Mouse (Mus musculus) midbrain, embryonic 16.5 days (tissue): ENCODE data around the gene Ppfibp1. TPM values are rescaled to one million over a fixed set of nuclear protein-coding genes. Genes with fewer than 3 reads are reported as not detected.

ENCODE experiments used
- ATAC-seq: fragments of 200-750 bp; cut with Nextera tagmentation; 2 replicates; pipeline ENCODE4 v1.8.0; 2017; ENCODE audit warnings: moderate TSS enrichment
- H3K27ac ChIP-seq: fragments of 300-500 bp; sonication (generic); 2 replicates; pipeline ENCODE4 v1.5.1; 2014; ENCODE audit warnings: mild to moderate bottlenecking, low read length, mixed read lengths
- H3K27me3 ChIP-seq: fragments of 300-500 bp; sonication (generic); 2 replicates; pipeline ENCODE4 v1.6.1; 2014; ENCODE audit warnings: low read depth, low read length, mixed read lengths; ENCODE audit not compliant: control insufficient read depth, insufficient read depth
- H3K36me3 ChIP-seq: fragments of 300-500 bp; sonication (generic); 2 replicates; pipeline ENCODE4 v1.6.1; 2014; ENCODE audit warnings: mild to moderate bottlenecking, low read length, moderate library complexity, mixed read lengths; ENCODE audit not compliant: control insufficient read depth, insufficient read depth
- H3K4me1 ChIP-seq: fragments of 300-500 bp; sonication (generic); 2 replicates; pipeline ENCODE4 v1.6.1; 2014; ENCODE audit warnings: mild to moderate bottlenecking, low read length, mixed read lengths; ENCODE audit not compliant: control insufficient read depth, insufficient read depth
- H3K4me2 ChIP-seq: fragments of 300-500 bp; sonication (generic); 2 replicates; pipeline ENCODE4 v1.6.1; 2014; ENCODE audit warnings: mild to moderate bottlenecking, low read length, mixed read lengths
- H3K4me3 ChIP-seq: fragments of 300-500 bp; sonication (generic); 2 replicates; pipeline ENCODE4 v1.5.1; 2014; ENCODE audit warnings: low read depth, mild to moderate bottlenecking, low read length, moderate library complexity, mixed read lengths
- H3K9ac ChIP-seq: fragments of 300-500 bp; sonication (generic); 2 replicates; pipeline ENCODE4 v1.6.1; 2014; ENCODE audit warnings: low read depth, low read length, mixed read lengths
- H3K9me3 ChIP-seq: fragments of 300-500 bp; sonication (generic); replicated peaks from 2 replicates; pipeline ENCODE4 v1.6.1; 2014; ENCODE audit warnings: mild to moderate bottlenecking, low read length, mixed read lengths; ENCODE audit not compliant: control insufficient read depth, poor library complexity, severe bottlenecking
- WGBS: fragments of 180-500 bp; shearing (Covaris S2); extraction: QIAGEN DNeasy Blood & Tissue Kit; methylation state at CpG from one replicate; pipeline ENCODE4 v1.1.7; 2014; 5-methylcytosine and 5-hydroxymethylcytosine counted together
- polyA plus RNA-seq: library from polyadenylated mRNA; unstranded; fragments of >200 nt; fragmentation: Nextera tagmentation; extraction: Ambion mirVana; gene quantifications from 2 replicates; pipeline ENCODE4 v1.2.1, GENCODE M21; 2015

Ppfibp1 gene
- polyA plus RNA-seq, 1 experiment from 2014 or later: 19.6 TPM

DNA sequence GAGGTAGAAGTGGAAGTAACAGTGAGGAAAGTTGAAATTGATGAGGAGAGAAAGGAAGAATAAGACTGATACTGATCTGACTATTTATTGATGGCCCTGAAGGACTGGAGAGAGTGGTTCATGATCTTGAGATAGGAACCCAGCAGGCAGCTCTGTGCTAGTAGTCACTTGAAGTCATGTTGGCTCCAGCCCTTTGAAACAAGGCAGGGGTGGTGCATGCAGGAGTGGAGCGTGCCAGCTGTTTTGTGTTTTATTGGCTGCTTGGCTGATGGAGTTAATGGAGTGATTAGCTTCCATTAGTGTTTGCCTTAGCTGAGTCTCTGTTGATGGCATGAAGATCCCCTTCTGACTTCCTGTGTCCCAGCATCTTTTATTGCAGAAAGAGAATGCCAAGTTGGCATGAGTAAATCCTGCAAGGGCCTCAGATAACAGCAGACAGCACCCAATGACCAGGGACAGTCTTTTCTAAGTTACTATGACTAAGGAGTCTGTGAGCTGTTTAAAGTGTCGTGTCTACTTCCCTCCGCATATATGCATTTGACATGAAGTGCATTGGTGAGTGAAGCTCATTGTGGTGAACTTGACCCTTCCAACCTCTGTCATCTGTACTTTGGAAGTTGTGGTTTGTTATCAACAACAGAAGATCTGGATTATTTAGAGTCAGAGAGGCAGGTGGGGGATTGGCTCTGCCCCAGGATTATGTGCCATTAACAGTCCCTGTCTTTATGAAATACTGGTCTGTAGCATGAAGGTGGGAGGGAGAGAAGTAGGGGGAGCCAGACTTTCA, 17.9 kb downstream of the Ppfibp1 start:
- 89% methylated on average over 3 of the region's 3 CpGs for WGBS
- Histone ChIP-seq H3K4me1 (peaks cover 4% of the 10 kb centered on the region), H3K27me3 (no peaks in the 10 kb centered on the region), H3K9ac (no peak overlapping the region), H3K9me3 (no peaks in the 10 kb centered on the region), H3K36me3 (no peaks in the 10 kb centered on the region), H3K4me2 (no peak overlapping the region), H3K27ac (no peak overlapping the region), H3K4me3 (no peak overlapping the region)
- no peak for ATAC-seq

DNA sequence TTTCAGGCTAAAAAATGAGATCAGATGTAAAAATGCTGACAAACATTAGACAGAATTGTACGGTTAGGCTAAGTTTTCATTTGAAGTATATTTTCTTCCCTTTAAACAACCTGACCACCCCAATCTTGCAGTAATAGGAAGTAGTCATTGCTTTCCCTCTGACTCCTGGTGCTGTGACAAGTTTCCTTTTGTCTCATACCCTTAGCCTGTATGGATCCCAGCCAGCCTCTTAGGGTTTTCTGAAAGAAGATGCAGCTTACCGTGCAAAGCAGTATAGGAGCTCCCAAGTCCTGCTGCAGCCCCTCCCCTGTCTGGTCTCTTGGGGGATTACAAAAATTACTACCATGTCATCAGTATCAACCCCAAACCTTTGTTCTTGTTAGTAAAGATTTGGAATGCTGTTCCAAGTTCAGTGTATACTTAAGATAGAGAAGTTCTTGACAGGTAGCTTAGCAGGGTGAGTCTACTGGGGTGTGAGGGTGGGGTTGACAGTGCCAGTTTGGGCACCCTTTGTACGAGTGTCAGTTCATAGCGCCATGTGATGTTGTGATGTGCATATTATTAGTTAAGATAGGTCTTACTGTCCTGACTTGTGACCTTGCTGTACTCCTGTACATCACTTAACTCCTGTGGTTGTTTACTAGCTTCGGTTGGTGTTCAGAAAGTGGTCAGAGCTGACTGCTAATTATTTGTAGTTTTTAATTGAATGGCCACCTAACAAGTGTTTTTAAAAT, 18.9 kb downstream of the Ppfibp1 start:
- Histone ChIP-seq H3K36me3 (no peaks in the 10 kb centered on the region), H3K27me3 (no peaks in the 10 kb centered on the region), H3K9me3 (no peaks in the 10 kb centered on the region), H3K4me2 (no peak overlapping the region), H3K4me3 (no peak overlapping the region), H3K27ac (no peak overlapping the region), H3K9ac (no peak overlapping the region), H3K4me1 (peaks cover 4% of the 10 kb centered on the region)
- no peak for ATAC-seq
- 75% methylated on average over 5 of the region's 5 CpGs for WGBS

DNA sequence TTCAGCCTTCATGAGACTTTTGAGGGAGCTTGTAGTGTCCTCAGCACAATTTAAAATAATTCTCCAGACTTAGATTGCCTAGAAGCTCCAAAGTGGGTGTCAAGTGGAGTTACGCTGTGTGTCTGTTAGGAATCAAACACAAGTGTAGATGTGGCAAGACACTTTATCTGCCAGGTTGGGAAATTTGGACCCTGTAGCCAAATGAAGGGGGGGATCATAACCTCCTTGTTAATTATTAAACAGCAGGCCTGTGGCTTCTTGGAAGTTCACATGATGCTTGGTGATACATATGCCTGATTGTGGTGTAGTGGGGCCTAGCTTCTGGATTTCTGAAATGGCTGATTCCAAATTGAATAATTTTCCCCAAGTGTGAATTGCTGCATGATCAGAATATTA, 19.5 kb downstream of the Ppfibp1 start:
- Histone ChIP-seq H3K36me3 (no peaks in the 10 kb centered on the region), H3K4me1 (peaks cover 4% of the 10 kb centered on the region), H3K9ac (no peak overlapping the region), H3K9me3 (no peaks in the 10 kb centered on the region), H3K27ac (no peak overlapping the region), H3K4me3 (no peak overlapping the region), H3K4me2 (no peak overlapping the region), H3K27me3 (no peaks in the 10 kb centered on the region)
- 97% methylated on average over 1 of the region's 1 CpGs for WGBS
- ATAC-seq: no peak

DNA sequence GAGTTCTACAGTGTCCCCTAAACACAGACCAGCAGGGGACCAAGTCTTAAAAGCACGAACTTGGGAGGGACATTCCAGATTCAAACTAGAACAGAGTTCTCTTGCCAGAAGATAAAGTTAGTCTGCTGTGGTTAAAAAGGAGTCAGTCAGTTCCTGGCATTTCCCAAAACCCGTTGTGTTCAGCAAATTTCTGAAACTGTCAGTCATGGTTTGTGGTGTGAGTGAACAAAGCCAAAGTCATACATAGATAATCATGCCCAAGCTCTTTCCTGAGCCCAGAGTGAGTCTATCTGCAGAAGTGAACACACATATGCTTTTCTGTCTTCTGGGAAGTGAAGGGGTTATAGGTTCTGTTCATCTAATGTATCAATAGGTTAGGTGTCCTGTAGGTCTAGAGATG, 20.5 kb downstream of the Ppfibp1 start:
- Histone ChIP-seq H3K4me2 (no peak overlapping the region), H3K4me1 (peaks cover 4% of the 10 kb centered on the region), H3K27me3 (no peaks in the 10 kb centered on the region), H3K36me3 (no peaks in the 10 kb centered on the region), H3K9ac (no peak overlapping the region), H3K27ac (no peak overlapping the region), H3K4me3 (no peak overlapping the region), H3K9me3 (no peaks in the 10 kb centered on the region)
- 75% methylated on average over 2 of the region's 2 CpGs for WGBS
- ATAC-seq: no peak

DNA sequence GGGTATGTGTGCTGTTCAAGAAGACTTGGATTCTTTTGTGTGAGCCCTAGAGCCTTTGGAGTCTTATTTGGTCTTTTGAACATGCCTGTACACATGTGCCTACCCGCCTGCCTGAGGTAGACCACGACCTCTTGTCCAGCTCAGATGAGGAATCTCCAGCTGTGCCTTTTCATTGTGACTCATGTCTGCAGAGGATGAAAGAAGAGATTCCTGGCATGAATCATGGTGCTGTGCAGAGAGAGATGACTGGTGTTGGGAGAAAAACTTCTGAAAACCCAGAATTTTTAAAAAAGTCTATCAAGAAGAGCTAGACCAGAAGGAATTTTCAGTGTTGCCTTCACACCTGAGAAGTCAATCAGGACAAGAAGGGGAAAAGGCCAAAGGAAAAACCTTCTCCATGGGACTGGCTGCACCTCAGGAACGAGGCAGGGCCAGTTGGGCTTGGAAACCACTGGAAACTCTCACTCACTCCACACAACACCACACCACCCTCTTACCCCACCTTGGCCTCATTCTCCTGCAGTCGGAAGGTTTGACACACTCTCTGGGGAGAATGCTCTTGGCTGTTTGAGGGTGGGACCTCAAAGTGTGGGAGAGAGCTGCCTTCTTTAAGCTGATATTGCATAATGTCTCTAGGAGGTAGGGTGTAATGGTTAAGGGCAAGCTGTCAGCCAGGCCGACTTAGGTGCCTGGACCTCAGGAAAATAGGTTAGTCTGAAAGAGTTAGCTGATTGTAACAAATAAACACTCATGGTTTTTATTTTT, 21.6 kb downstream of the Ppfibp1 start:
- H3K9me3 ChIP-seq: no peaks in the 10 kb centered on the region
- no peak for ATAC-seq
- H3K9ac ChIP-seq: no peak overlapping the region
- H3K4me1 ChIP-seq: peaks cover 6% of the 10 kb centered on the region
- WGBS: 80% methylated on average over 5 of the region's 5 CpGs
- no peak overlapping the region for H3K4me2 ChIP-seq
- no peak overlapping the region for H3K4me3 ChIP-seq
- no peaks in the 10 kb centered on the region for H3K27me3 ChIP-seq
- no peak overlapping the region for H3K27ac ChIP-seq
- H3K36me3 ChIP-seq: no peaks in the 10 kb centered on the region

DNA sequence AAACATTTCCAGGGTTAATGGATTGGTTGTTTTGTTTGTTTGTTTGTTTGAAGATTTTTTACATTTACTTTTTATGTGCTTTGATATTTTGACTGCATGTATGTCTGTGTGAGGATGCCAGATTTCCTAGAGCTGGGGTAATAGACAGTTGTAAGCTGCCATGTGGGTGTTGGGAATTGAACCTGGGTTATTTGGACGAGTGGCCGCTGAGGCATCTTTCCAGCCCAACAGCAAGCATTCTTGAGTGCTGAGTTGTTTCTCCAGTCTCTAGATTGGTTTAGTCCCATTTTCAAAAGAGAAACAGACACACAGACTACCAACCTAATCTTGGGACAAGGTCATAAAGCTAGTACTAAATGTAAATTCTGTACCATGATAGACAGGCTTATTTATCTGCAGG, 22.5 kb downstream of the Ppfibp1 start:
- Histone ChIP-seq H3K36me3 (no peaks in the 10 kb centered on the region), H3K4me1 (peaks cover 6% of the 10 kb centered on the region), H3K27me3 (no peaks in the 10 kb centered on the region), H3K27ac (no peak overlapping the region), H3K4me3 (no peak overlapping the region), H3K9ac (no peak overlapping the region), H3K9me3 (no peaks in the 10 kb centered on the region), H3K4me2 (no peak overlapping the region)
- no peak for ATAC-seq
- 95% methylated on average over 2 of the region's 2 CpGs for WGBS

DNA sequence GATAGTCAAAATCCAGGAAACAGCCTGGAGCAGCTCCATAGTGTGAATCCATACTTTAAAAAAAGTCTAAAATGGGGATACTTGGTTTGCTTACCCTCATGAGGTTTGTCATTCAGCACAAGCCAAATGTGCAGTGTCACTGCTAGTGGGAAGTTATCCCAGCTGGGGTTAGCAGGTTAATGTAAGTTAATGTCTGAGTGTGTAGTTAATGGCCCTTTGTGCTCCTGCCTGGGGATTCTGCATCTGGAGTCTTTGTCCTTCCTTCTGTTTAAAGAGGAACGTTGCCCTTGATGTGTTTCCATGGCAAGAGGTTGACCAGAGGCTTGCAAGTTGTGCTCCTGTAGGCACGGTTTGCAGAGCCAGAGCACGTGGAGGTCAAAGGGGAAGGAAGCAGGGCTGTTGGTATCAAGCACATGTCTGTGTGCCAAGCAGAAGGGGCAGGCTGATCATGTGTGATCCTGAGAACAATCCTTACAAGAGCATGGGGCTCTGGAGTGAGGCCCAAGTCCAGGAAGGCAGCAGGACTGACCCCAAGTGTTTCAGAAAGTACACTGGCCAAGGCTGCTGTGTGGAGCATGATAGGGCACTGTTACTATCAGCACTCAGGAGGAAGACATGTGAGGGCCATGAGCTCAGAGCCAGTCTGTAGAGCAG, 24.7 kb downstream of the Ppfibp1 start:
- no peaks in the 10 kb centered on the region for H3K36me3 ChIP-seq
- peaks cover 6% of the 10 kb centered on the region for H3K4me1 ChIP-seq
- no peaks in the 10 kb centered on the region for H3K9me3 ChIP-seq
- no peak overlapping the region for H3K9ac ChIP-seq
- no peak overlapping the region for H3K27ac ChIP-seq
- no peaks in the 10 kb centered on the region for H3K27me3 ChIP-seq
- no peak overlapping the region for H3K4me3 ChIP-seq
- WGBS: 35% methylated on average over 3 of the region's 3 CpGs
- no peak for ATAC-seq
- no peak overlapping the region for H3K4me2 ChIP-seq

DNA sequence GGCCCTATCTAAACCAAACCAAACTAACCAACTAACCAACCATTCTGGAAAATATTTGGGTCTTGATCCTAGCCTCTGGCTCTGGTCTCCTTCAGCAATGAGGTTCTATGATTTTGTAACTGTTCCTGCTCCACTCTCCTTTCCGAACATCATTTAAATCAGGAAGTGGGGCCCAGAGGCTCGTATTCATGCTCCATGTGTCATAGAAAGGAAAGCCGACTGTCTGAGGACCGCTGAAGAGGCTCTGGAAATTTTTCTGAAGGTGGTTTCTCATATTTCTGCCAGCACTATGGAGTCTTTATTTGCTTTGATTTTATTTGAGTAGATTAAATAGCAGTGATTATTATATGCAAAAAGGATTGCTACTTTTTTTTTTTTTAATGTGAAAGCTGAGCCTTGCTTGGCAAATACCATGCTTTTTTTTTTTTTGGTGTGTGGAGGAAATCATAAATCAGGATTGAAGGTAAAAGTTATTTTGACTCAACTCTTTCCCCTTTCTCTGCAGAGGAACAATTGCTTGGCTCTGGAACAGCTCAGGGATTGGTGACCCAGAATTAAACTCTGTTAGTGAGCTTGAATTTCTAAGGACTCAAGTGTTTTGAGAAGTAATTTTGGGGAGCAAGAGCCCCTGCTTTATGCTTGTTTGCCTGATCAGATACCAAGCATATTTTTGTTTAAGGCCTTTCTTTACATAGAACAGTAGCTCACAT, 25.4 kb downstream of the Ppfibp1 start:
- H3K4me1 ChIP-seq: peaks cover 6% of the 10 kb centered on the region
- H3K36me3 ChIP-seq: no peaks in the 10 kb centered on the region
- H3K27me3 ChIP-seq: no peaks in the 10 kb centered on the region
- WGBS: 64% methylated on average over 4 of the region's 4 CpGs
- no peak for ATAC-seq
- no peaks in the 10 kb centered on the region for H3K9me3 ChIP-seq
- H3K4me2 ChIP-seq: no peak overlapping the region
- no peak overlapping the region for H3K4me3 ChIP-seq
- no peak overlapping the region for H3K9ac ChIP-seq
- no peak overlapping the region for H3K27ac ChIP-seq
